ENCODE assay signal across 8 mouse cellular contexts in genomic region chr5:105701844-105702243, GRCm38 (mm10). TPM values are rescaled to one million over a fixed set of nuclear protein-coding genes. Genes with fewer than 3 reads are reported as not detected.
DNase-seq lines count a peak whose midpoint lies in the region; ATAC-seq and TF ChIP-seq lines count a peak whose summit lies in the region.

No protein-coding gene starts in this region.

- no peak for TF ChIP-seq POLR2A in thymus, adult 2 months (IDR thresholded peaks at IDR 0.05; ENCODE audit: control insufficient read depth, extremely low read depth, insufficient read depth, low read length, poor library complexity)

- WGBS in hindbrain, embryonic 14.5 days: 82% methylated on average over 8 of the region's 8 CpGs
- WGBS in liver, embryonic 16.5 days (ENCODE audit: insufficient replicate concordance): 43% methylated on average over 8 of the region's 8 CpGs
- 84% methylated on average over 8 of the region's 8 CpGs for WGBS in thymus, adult 2 months

- DNase-seq in adrenal gland, adult 2 months: peak; percentile 86
- no peak for DNase-seq in adrenal gland, adult 8-10 months
- no peak for DNase-seq in hindbrain, embryonic 14.5 days (ENCODE audit: low spot score)
- no peak for DNase-seq in heart, postnatal 36 days
- DNase-seq in thymus, adult 2 months: no peak
- DNase-seq in cerebellum, adult 11-12 months: no peak

- ATAC-seq in hindbrain, embryonic 14.5 days (ENCODE audit: low FRiP score): no peak
- peak; percentile 24; the same call in 1 of the 2 replicates for ATAC-seq in liver, embryonic 16.5 days (ENCODE audit: low read depth)
- ATAC-seq in neutrophil, adult 5-6 weeks (ENCODE audit: extremely low read depth, insufficient number of reproducible peaks, low FRiP score, poor library complexity, severe bottlenecking): peak; percentile 42; the same call in 1 of the 2 replicates

- H3K36me3 ChIP-seq in hindbrain, embryonic 14.5 days (replicated peaks; ENCODE audit: control insufficient read depth, insufficient read depth): peaks cover 6% of the 10 kb centered on the region; the same call in 1 of the 2 replicates
- no peaks in the 10 kb centered on the region for H3K36me3 ChIP-seq in liver, embryonic 16.5 days (ENCODE audit: control insufficient read depth, insufficient read depth)
- H3K36me3 ChIP-seq in thymus, adult 2 months (ENCODE audit: control insufficient read depth, insufficient read depth, low read length): no peaks in the 10 kb centered on the region

- no peaks in the 10 kb centered on the region for H3K27me3 ChIP-seq in hindbrain, embryonic 14.5 days (ENCODE audit: control insufficient read depth, insufficient read depth, low read length)
- H3K27me3 ChIP-seq in liver, embryonic 16.5 days (ENCODE audit: control insufficient read depth, insufficient read depth, low read depth, low read length): peaks cover 9% of the 10 kb centered on the region
- no peaks in the 10 kb centered on the region for H3K27me3 ChIP-seq in thymus, adult 2 months (ENCODE audit: control insufficient read depth, insufficient read depth, low read length)

- peaks cover 48% of the 10 kb centered on the region for H3K4me1 ChIP-seq in hindbrain, embryonic 14.5 days (replicated peaks; ENCODE audit: control insufficient read depth, insufficient read depth, low read length)
- H3K4me1 ChIP-seq in liver, embryonic 16.5 days (ENCODE audit: control insufficient read depth, low read depth, low read length): peaks cover 28% of the 10 kb centered on the region
- peaks cover 25% of the 10 kb centered on the region for H3K4me1 ChIP-seq in thymus, adult 2 months (replicated peaks; ENCODE audit: control insufficient read depth, insufficient read depth, low read length)

- H3K9me3 ChIP-seq in hindbrain, embryonic 14.5 days (ENCODE audit: control insufficient read depth, low read length): no peaks in the 10 kb centered on the region
- H3K9me3 ChIP-seq in liver, embryonic 16.5 days (replicated peaks; ENCODE audit: control insufficient read depth, low read length): no peaks in the 10 kb centered on the region

- no peak overlapping the region for H3K27ac ChIP-seq in hindbrain, embryonic 14.5 days
- H3K27ac ChIP-seq in liver, embryonic 16.5 days (ENCODE audit: low read length): no peak overlapping the region
- no peak overlapping the region for H3K27ac ChIP-seq in thymus, adult 2 months (ENCODE audit: control insufficient read depth, insufficient read depth, low read length)

- intact Hi-C loops in heart, postnatal 36 days (cut with DNase I): no loop called here

- H3K4me2 ChIP-seq in hindbrain, embryonic 14.5 days (replicated peaks): peak overlapping the region; percentile 87
- peak overlapping the region; percentile 88 for H3K4me2 ChIP-seq in liver, embryonic 16.5 days (ENCODE audit: low read depth, low read length)

- TF ChIP-seq CTCF in thymus, adult 2 months (IDR thresholded peaks at IDR 0.05; ENCODE audit: borderline replicate concordance, control insufficient read depth, extremely low read depth, insufficient read depth, low read length, poor library complexity): no peak

- peak overlapping the region; percentile 96 for H3K4me3 ChIP-seq in hindbrain, embryonic 14.5 days (replicated peaks; ENCODE audit: low read length)
- peak overlapping the region; percentile 75 for H3K4me3 ChIP-seq in liver, embryonic 16.5 days (ENCODE audit: low read depth, low read length)
- no peak overlapping the region for H3K4me3 ChIP-seq in thymus, adult 2 months (ENCODE audit: control insufficient read depth, insufficient read depth, low read length)

- H3K9ac ChIP-seq in hindbrain, embryonic 14.5 days: no peak overlapping the region
- H3K9ac ChIP-seq in liver, embryonic 16.5 days (ENCODE audit: low read depth, low read length): no peak overlapping the region

RNA-seq across cellular contexts. Expression of gene Lrrc8d, which starts 2.1 kb away (rescaled TPM):
- 100 to 1,000 TPM; 105 to 127 TPM for total RNA-seq in adrenal gland, adult 2 months (2021)
- 20.4 and 31.8 TPM in 2 replicates for polyA plus RNA-seq in adrenal gland, adult 2 months (2012; rRNA removed)
- total RNA-seq in adrenal gland, adult 8-10 months (2022): 100 to 1,000 TPM; 129 to 144 (median 136) TPM
- 38.4 and 40.3 TPM in 2 replicates for polyA plus RNA-seq in hindbrain, embryonic 14.5 days (2014; fragmentation: Nextera tagmentation; extraction: Ambion mirVana)
- 7.2 and 8.0 TPM in 2 replicates for polyA plus RNA-seq in liver, embryonic 16.5 days (2015; fragmentation: Nextera tagmentation; extraction: Ambion mirVana)
- total RNA-seq in neutrophil, adult 5-6 weeks (2017): 42.0 and 43.2 TPM in 2 replicates
- 1 to 10 TPM; 8.6 to 9.8 TPM for total RNA-seq in heart, postnatal 36 days (2021)
- 5.6 and 5.7 TPM in 2 replicates for polyA plus RNA-seq in thymus, adult 2 months (2012; rRNA removed)
